Mouse (Mus musculus): ENCODE data around the gene Nfatc4.

- TF ChIP-seq CTCF (IDR thresholded peaks at IDR 0.05; ENCODE audit: borderline replicate concordance, extremely low read depth, insufficient read depth, insufficient read length) (no peak), POLR2A (IDR thresholded peaks at IDR 0.05; ENCODE audit: borderline replicate concordance, extremely low read depth, insufficient read depth, insufficient read length, poor library complexity, severe bottlenecking) (no peak)
Measured at GRCm38 (mm10) chr14:55842794-55843193, 19.9 kb downstream of the Nfatc4 start.
